In the genomic region with DNA sequence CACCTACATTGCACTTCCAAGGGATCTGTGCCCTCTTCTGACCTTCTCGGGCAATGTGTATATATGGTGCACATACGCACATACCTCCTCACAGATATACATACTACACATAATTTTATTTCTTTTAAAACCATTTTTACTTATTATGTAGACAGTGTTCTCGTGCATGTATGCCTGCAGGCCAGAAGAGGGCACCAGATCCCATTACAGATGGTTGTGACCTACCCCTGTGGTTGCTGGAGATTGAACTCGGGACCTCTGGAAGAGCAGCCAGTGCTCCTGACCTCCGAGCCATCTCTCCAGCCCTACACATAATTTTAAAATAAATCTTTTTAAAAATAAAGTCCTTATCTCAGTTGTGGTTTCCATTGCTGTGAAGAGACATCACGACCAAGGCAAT, we compare ENCODE assay signal across 17 mouse cellular contexts. TPM values are rescaled to one million over a fixed set of nuclear protein-coding genes. Genes with fewer than 3 reads are reported as not detected.
DNase-seq lines count a peak whose midpoint lies in the region; ATAC-seq and TF ChIP-seq lines count a peak whose summit lies in the region.
"Had no signal": no experiment of that assay in that cellular context is flagged by ENCODE, and none has a peak within 500 bp of the region (broad histone marks: within the 10 kb centered on the region; RNA-seq: fewer than 3 reads in every experiment).

No protein-coding gene starts in this region.

- H3K4me1 ChIP-seq in forebrain, postnatal 0 days (ENCODE audit: insufficient read depth): 0 out of 2 replicates have a peak, but pooled peaks cover 5% of the 10 kb centered on the region
- H3K4me1 ChIP-seq in forebrain, embryonic 11.5 days (replicated peaks; ENCODE audit: control insufficient read depth, insufficient read depth, low read length): 0 out of 2 replicates have a peak, but pooled peaks cover 2% of the 10 kb centered on the region
- H3K4me1 ChIP-seq in liver, postnatal 0 days (ENCODE audit: insufficient read depth): no peaks in the 10 kb centered on the region
- H3K4me1 ChIP-seq in liver, embryonic 11.5 days (replicated peaks; ENCODE audit: control insufficient read depth, insufficient read depth, low read length): peaks cover 8% of the 10 kb centered on the region; the same call in 1 of the 2 replicates
- H3K4me1 ChIP-seq in bone marrow macrophage, adult 2 months (ENCODE audit: control insufficient read depth, insufficient read depth, low read length): peaks cover 4% of the 10 kb centered on the region

- no peak for DNase-seq in forebrain, postnatal 0 days
- no peak for DNase-seq in forebrain, embryonic 11.5 days (ENCODE audit: low spot score)
- no peak for DNase-seq in liver, postnatal 0 days
- DNase-seq in liver, embryonic 11.5 days (ENCODE audit: low spot score): no peak
- peak; percentile 46 for DNase-seq in A20 (ENCODE audit: low read depth, low spot score)
- no peak for DNase-seq in cerebellum, adult 11 months
- DNase-seq in adrenal gland, postnatal 14 days: no peak
- DNase-seq: cerebellum, postnatal 10 days; heart, postnatal 10 days; lung, postnatal 36 days; right cerebral cortex, adult 18-20 months had no signal

- no peak overlapping the region for H3K4me2 ChIP-seq in forebrain, postnatal 0 days (ENCODE audit: low read depth)
- H3K4me2 ChIP-seq in forebrain, embryonic 11.5 days (ENCODE audit: low read depth, low read length, severe bottlenecking): no peak overlapping the region
- H3K4me2 ChIP-seq in liver, postnatal 0 days (ENCODE audit: low read depth, low read length): no peak overlapping the region
- no peak overlapping the region for H3K4me2 ChIP-seq in liver, embryonic 11.5 days
- H3K4me2 ChIP-seq: embryonic facial prominence, embryonic 15.5 days; intestine, embryonic 15.5 days; neural tube, embryonic 15.5 days had no signal

- H3K9me3 ChIP-seq in forebrain, postnatal 0 days (ENCODE audit: low read length): no peaks in the 10 kb centered on the region
- no peaks in the 10 kb centered on the region for H3K9me3 ChIP-seq in forebrain, embryonic 11.5 days (ENCODE audit: control insufficient read depth, low read length)
- no peaks in the 10 kb centered on the region for H3K9me3 ChIP-seq in liver, postnatal 0 days (ENCODE audit: low read length)
- H3K9me3 ChIP-seq in liver, embryonic 11.5 days (ENCODE audit: control insufficient read depth, low read length): no peaks in the 10 kb centered on the region
- H3K9me3 ChIP-seq: embryonic facial prominence, embryonic 15.5 days; intestine, embryonic 15.5 days; neural tube, embryonic 15.5 days had no signal

- H3K27ac ChIP-seq in forebrain, postnatal 0 days (ENCODE audit: low read depth, low read length): no peak overlapping the region
- H3K27ac ChIP-seq in forebrain, embryonic 11.5 days (ENCODE audit: low read depth, low read length): no peak overlapping the region
- no peak overlapping the region for H3K27ac ChIP-seq in liver, postnatal 0 days (ENCODE audit: low read depth)
- H3K27ac ChIP-seq in liver, embryonic 11.5 days (ENCODE audit: low read depth, low read length): no peak overlapping the region
- H3K27ac ChIP-seq in bone marrow macrophage, adult 2 months (ENCODE audit: insufficient read depth, low read depth, low read length): no peak overlapping the region
- H3K27ac ChIP-seq: embryonic facial prominence, embryonic 15.5 days; intestine, embryonic 15.5 days; neural tube, embryonic 15.5 days had no signal

- TF ChIP-seq CTCF in forebrain, postnatal 0 days (IDR thresholded peaks at IDR 0.05; ENCODE audit: low read depth): 0 out of 2 replicates have a peak, but pooled peaks have one; percentile 5
- peak; percentile 58 for TF ChIP-seq CTCF in liver, postnatal 0 days (IDR thresholded peaks at IDR 0.05; ENCODE audit: low read depth)
- peak; percentile 9; the same call in 1 of the 2 replicates for TF ChIP-seq CTCF in bone marrow macrophage, adult 2 months (IDR thresholded peaks at IDR 0.05; ENCODE audit: low read depth, low read length)

- no peak overlapping the region for H3K4me3 ChIP-seq in forebrain, postnatal 0 days (ENCODE audit: low read depth, low read length)
- H3K4me3 ChIP-seq in forebrain, embryonic 11.5 days (ENCODE audit: low read depth, low read length): no peak overlapping the region
- H3K4me3 ChIP-seq in liver, postnatal 0 days (ENCODE audit: low read depth, low read length): no peak overlapping the region
- no peak overlapping the region for H3K4me3 ChIP-seq in liver, embryonic 11.5 days (ENCODE audit: low read depth, low read length)
- no peak overlapping the region for H3K4me3 ChIP-seq in bone marrow macrophage, adult 2 months (ENCODE audit: insufficient read depth, low read length)
- H3K4me3 ChIP-seq: embryonic facial prominence, embryonic 15.5 days; intestine, embryonic 15.5 days; neural tube, embryonic 15.5 days had no signal

- no peak for TF ChIP-seq EP300 in liver, postnatal 0 days (IDR thresholded peaks at IDR 0.05; ENCODE audit: low read depth)

- no peak overlapping the region for H3K9ac ChIP-seq in forebrain, postnatal 0 days
- H3K9ac ChIP-seq in forebrain, embryonic 11.5 days (ENCODE audit: low read length): no peak overlapping the region
- no peak overlapping the region for H3K9ac ChIP-seq in liver, postnatal 0 days (replicated peaks)
- no peak overlapping the region for H3K9ac ChIP-seq in liver, embryonic 11.5 days (ENCODE audit: low read depth, low read length)
- H3K9ac ChIP-seq: embryonic facial prominence, embryonic 15.5 days; intestine, embryonic 15.5 days; neural tube, embryonic 15.5 days had no signal

- WGBS in forebrain, postnatal 0 days: 89% methylated on average over 6 of the region's 6 CpGs
- WGBS in forebrain, embryonic 11.5 days: 87% methylated on average over 6 of the region's 6 CpGs
- 64% methylated on average over 6 of the region's 6 CpGs for WGBS in liver, postnatal 0 days (ENCODE audit: insufficient replicate concordance)
- 72% methylated on average over 6 of the region's 6 CpGs for WGBS in liver, embryonic 11.5 days

- no peak for TF ChIP-seq POLR2A in bone marrow macrophage, adult 2 months (IDR thresholded peaks at IDR 0.05; ENCODE audit: borderline replicate concordance, low read depth, low read length)

- no peaks in the 10 kb centered on the region for H3K27me3 ChIP-seq in forebrain, postnatal 0 days (ENCODE audit: insufficient read depth, low read length)
- no peaks in the 10 kb centered on the region for H3K27me3 ChIP-seq in forebrain, embryonic 11.5 days (ENCODE audit: control insufficient read depth, insufficient read depth, low read length)
- no peaks in the 10 kb centered on the region for H3K27me3 ChIP-seq in liver, postnatal 0 days (ENCODE audit: insufficient read depth, low read length)
- H3K27me3 ChIP-seq in liver, embryonic 11.5 days (replicated peaks; ENCODE audit: control insufficient read depth, insufficient read depth, low read length): no peaks in the 10 kb centered on the region
- H3K27me3 ChIP-seq: embryonic facial prominence, embryonic 15.5 days; intestine, embryonic 15.5 days; neural tube, embryonic 15.5 days had no signal

- no peak for ATAC-seq in forebrain, postnatal 0 days
- ATAC-seq in forebrain, embryonic 11.5 days (replicated peaks; ENCODE audit: low FRiP score): no peak
- ATAC-seq in liver, postnatal 0 days: no peak
- ATAC-seq in liver, embryonic 11.5 days (replicated peaks; ENCODE audit: low FRiP score): no peak
- ATAC-seq: forebrain, embryonic 16.5 days; intestine, embryonic 15.5 days; midbrain, embryonic 16.5 days had no signal

- no peaks in the 10 kb centered on the region for H3K36me3 ChIP-seq in forebrain, postnatal 0 days (ENCODE audit: insufficient read depth)
- no peaks in the 10 kb centered on the region for H3K36me3 ChIP-seq in forebrain, embryonic 11.5 days (ENCODE audit: control insufficient read depth, insufficient read depth, low read length)
- H3K36me3 ChIP-seq in liver, postnatal 0 days (replicated peaks; ENCODE audit: insufficient read depth, low read length): no peaks in the 10 kb centered on the region
- peaks cover 3% of the 10 kb centered on the region; the same call in 1 of the 2 replicates for H3K36me3 ChIP-seq in liver, embryonic 11.5 days (ENCODE audit: control insufficient read depth, insufficient read depth, low read length)
- H3K36me3 ChIP-seq: intestine, embryonic 15.5 days; neural tube, embryonic 15.5 days had no signal

RNA-seq across cellular contexts. Expression of a gene that starts 2.9 kb away (rescaled TPM):
- total RNA-seq in forebrain, postnatal 0 days (2014; rRNA removed): 17.7 and 37.9 TPM in 2 replicates
- polyA plus RNA-seq in forebrain, postnatal 0 days (2015; fragmentation: Nextera tagmentation; extraction: Ambion mirVana): 25.2 and 27.8 TPM in 2 replicates
- 99.7 and 99.9 TPM in 2 replicates for polyA plus RNA-seq in forebrain, embryonic 11.5 days (2014; fragmentation: Nextera tagmentation; extraction: Ambion mirVana)
- polyA plus RNA-seq in liver, postnatal 0 days (2015; fragmentation: Nextera tagmentation; extraction: Ambion mirVana): 26.4 and 32.3 TPM in 2 replicates
- 82.3 and 83.3 TPM in 2 replicates for polyA plus RNA-seq in liver, embryonic 11.5 days (2014; fragmentation: Nextera tagmentation; extraction: Ambion mirVana)
- 45.4 and 51.0 TPM in 2 replicates for polyA plus RNA-seq in bone marrow macrophage, adult 2 months (2012; ENCODE audit: insufficient read depth, insufficient read length, missing spikeins)
- 59.4 and 60.3 TPM in 2 replicates for total RNA-seq in adrenal gland, postnatal 14 days (2021)

RNA-seq across cellular contexts. Expression of a gene that starts 9.7 kb away (rescaled TPM):
- 0.08 and 0.29 TPM in 2 replicates for total RNA-seq in forebrain, postnatal 0 days (2014; rRNA removed)
- polyA plus RNA-seq in forebrain, postnatal 0 days (2015; fragmentation: Nextera tagmentation; extraction: Ambion mirVana): 0.05 TPM in 1 of 2 replicates, not detected in the other
- polyA plus RNA-seq in forebrain, embryonic 11.5 days (2014; fragmentation: Nextera tagmentation; extraction: Ambion mirVana): not detected in 2 replicates
- polyA plus RNA-seq in liver, postnatal 0 days (2015; fragmentation: Nextera tagmentation; extraction: Ambion mirVana): 17.4 and 19.3 TPM in 2 replicates
- 10.8 and 11.6 TPM in 2 replicates for polyA plus RNA-seq in liver, embryonic 11.5 days (2014; fragmentation: Nextera tagmentation; extraction: Ambion mirVana)
- polyA plus RNA-seq in bone marrow macrophage, adult 2 months (2012; ENCODE audit: insufficient read depth, insufficient read length, missing spikeins): not detected in 2 replicates
- 11.4 and 12.9 TPM in 2 replicates for total RNA-seq in adrenal gland, postnatal 14 days (2021)
- polyA plus RNA-seq: embryonic facial prominence, embryonic 15.5 days had no signal

RNA-seq across cellular contexts. Expression of a gene that starts 52.9 kb away (rescaled TPM):
- total RNA-seq in forebrain, postnatal 0 days (2014; rRNA removed): 1,175 and 1,405 TPM in 2 replicates
- 694 and 787 TPM in 2 replicates for polyA plus RNA-seq in forebrain, postnatal 0 days (2015; fragmentation: Nextera tagmentation; extraction: Ambion mirVana)
- 874 and 891 TPM in 2 replicates for polyA plus RNA-seq in forebrain, embryonic 11.5 days (2014; fragmentation: Nextera tagmentation; extraction: Ambion mirVana)
- 609 and 626 TPM in 2 replicates for polyA plus RNA-seq in liver, postnatal 0 days (2015; fragmentation: Nextera tagmentation; extraction: Ambion mirVana)
- 1,151 and 1,248 TPM in 2 replicates for polyA plus RNA-seq in liver, embryonic 11.5 days (2014; fragmentation: Nextera tagmentation; extraction: Ambion mirVana)
- 591 and 651 TPM in 2 replicates for polyA plus RNA-seq in bone marrow macrophage, adult 2 months (2012; ENCODE audit: insufficient read depth, insufficient read length, missing spikeins)
- total RNA-seq in adrenal gland, postnatal 14 days (2021): 867 and 1,107 TPM in 2 replicates

RNA-seq across cellular contexts. Expression of a gene that starts 52.9 kb away (rescaled TPM):
- total RNA-seq in forebrain, postnatal 0 days (2014; rRNA removed): 35.6 and 41.5 TPM in 2 replicates
- polyA plus RNA-seq in forebrain, postnatal 0 days (2015; fragmentation: Nextera tagmentation; extraction: Ambion mirVana): 66.4 and 66.5 TPM in 2 replicates
- 67.5 and 70.0 TPM in 2 replicates for polyA plus RNA-seq in forebrain, embryonic 11.5 days (2014; fragmentation: Nextera tagmentation; extraction: Ambion mirVana)
- 31.1 and 34.0 TPM in 2 replicates for polyA plus RNA-seq in liver, postnatal 0 days (2015; fragmentation: Nextera tagmentation; extraction: Ambion mirVana)
- polyA plus RNA-seq in liver, embryonic 11.5 days (2014; fragmentation: Nextera tagmentation; extraction: Ambion mirVana): 80.2 and 80.8 TPM in 2 replicates
- 23.2 and 25.1 TPM in 2 replicates for polyA plus RNA-seq in bone marrow macrophage, adult 2 months (2012; ENCODE audit: insufficient read depth, insufficient read length, missing spikeins)
- total RNA-seq in adrenal gland, postnatal 14 days (2021): 55.1 and 62.9 TPM in 2 replicates

Comparison
In these comparisons a context has a peak if more than half of its experiments do, and no peak if none do; other contexts are left out.
1. CTCF ChIP-seq: peak in every context shown above with its lines; median percentile 58 in liver, postnatal 0 days; 9 in bone marrow macrophage, adult 2 months; 5 in forebrain, postnatal 0 days.
2. RNA of a gene that starts 9.7 kb away (polyA plus RNA-seq): 17.4 to 19.3 TPM in liver, postnatal 0 days and 10.8 to 11.6 TPM in liver, embryonic 11.5 days; not detected in forebrain, embryonic 11.5 days, 0.05 TPM in forebrain, postnatal 0 days and not detected in bone marrow macrophage, adult 2 months; every median in the first group is over 10 times any median in the second.